In genomic region chr14:31531506-31532148, GRCm38 (mm10) we compare ENCODE assay signal across 9 mouse cellular contexts. TPM values are rescaled to one million over a fixed set of nuclear protein-coding genes. Genes with fewer than 3 reads are reported as not detected.
DNase-seq lines count a peak whose midpoint lies in the region; ATAC-seq and TF ChIP-seq lines count a peak whose summit lies in the region.
"Had no signal": no experiment of that assay in that cellular context is flagged by ENCODE, and none has a peak within 500 bp of the region (broad histone marks: within the 10 kb centered on the region; RNA-seq: fewer than 3 reads in every experiment).

No protein-coding gene starts in this region.

- no peak overlapping the region for H3K9ac ChIP-seq in forebrain, postnatal 0 days
- H3K9ac ChIP-seq in liver, embryonic 16.5 days (ENCODE audit: low read depth, low read length) = no peak overlapping the region
- H3K9ac ChIP-seq: neural tube, embryonic 13.5 days had no signal

- ATAC-seq in forebrain, postnatal 0 days = no peak
- peak; percentile 91 to 95 for ATAC-seq in hematopoietic stem cell, adult 5-6 weeks (replicated peaks in 1 of 2; ENCODE audit: insufficient read depth in 1 of 2, low FRiP score in 2 of 2, low TSS enrichment in 1 of 2, low read depth in 1 of 2, poor library complexity in 2 of 2, severe bottlenecking in 2 of 2)
- no peak for ATAC-seq in liver, embryonic 16.5 days (ENCODE audit: low read depth)

- no peaks in the 10 kb centered on the region for H3K36me3 ChIP-seq in forebrain, embryonic 10.5 days (replicated peaks)
- no peaks in the 10 kb centered on the region for H3K36me3 ChIP-seq in forebrain, postnatal 0 days (ENCODE audit: insufficient read depth)
- no peaks in the 10 kb centered on the region for H3K36me3 ChIP-seq in liver, embryonic 16.5 days (ENCODE audit: control insufficient read depth, insufficient read depth)
- no peaks in the 10 kb centered on the region for H3K36me3 ChIP-seq in splenic B cell, adult 2 months (ENCODE audit: control insufficient read depth, insufficient read depth, low read length, poor library complexity, severe bottlenecking)
- H3K36me3 ChIP-seq: neural tube, embryonic 13.5 days had no signal

- no peak for TF ChIP-seq CTCF in forebrain, postnatal 0 days (IDR thresholded peaks at IDR 0.05; ENCODE audit: low read depth)

- H3K4me3 ChIP-seq in forebrain, embryonic 10.5 days = no peak overlapping the region
- no peak overlapping the region for H3K4me3 ChIP-seq in forebrain, postnatal 0 days (ENCODE audit: low read depth, low read length)
- no peak overlapping the region for H3K4me3 ChIP-seq in liver, embryonic 16.5 days (ENCODE audit: low read depth, low read length)
- H3K4me3 ChIP-seq: neural tube, embryonic 13.5 days had no signal

- H3K27me3 ChIP-seq in forebrain, embryonic 10.5 days (ENCODE audit: poor library complexity, severe bottlenecking) = no peaks in the 10 kb centered on the region
- H3K27me3 ChIP-seq in forebrain, postnatal 0 days (ENCODE audit: insufficient read depth, low read length) = no peaks in the 10 kb centered on the region
- H3K27me3 ChIP-seq in liver, embryonic 16.5 days (ENCODE audit: control insufficient read depth, insufficient read depth, low read depth, low read length) = no peaks in the 10 kb centered on the region
- no peaks in the 10 kb centered on the region for H3K27me3 ChIP-seq in splenic B cell, adult 2 months (ENCODE audit: control insufficient read depth, insufficient read depth, low read length, poor library complexity, severe bottlenecking)
- H3K27me3 ChIP-seq: neural tube, embryonic 13.5 days had no signal

- peak overlapping the region; percentile 49; the same call in 1 of the 2 replicates for H3K27ac ChIP-seq in forebrain, embryonic 10.5 days
- H3K27ac ChIP-seq in forebrain, postnatal 0 days (ENCODE audit: low read depth, low read length) = no peak overlapping the region
- peak overlapping the region; percentile 72 for H3K27ac ChIP-seq in liver, embryonic 16.5 days (ENCODE audit: low read length)
- H3K27ac ChIP-seq: neural tube, embryonic 13.5 days had no signal

- H3K4me2 ChIP-seq in forebrain, postnatal 0 days (ENCODE audit: low read depth) = no peak overlapping the region
- H3K4me2 ChIP-seq in liver, embryonic 16.5 days (ENCODE audit: low read depth, low read length) = no peak overlapping the region
- H3K4me2 ChIP-seq: neural tube, embryonic 13.5 days had no signal

- peaks cover 22% of the 10 kb centered on the region; the same call in 1 of the 2 replicates for H3K4me1 ChIP-seq in forebrain, embryonic 10.5 days
- no peaks in the 10 kb centered on the region for H3K4me1 ChIP-seq in forebrain, postnatal 0 days (ENCODE audit: insufficient read depth)
- peaks cover 12% of the 10 kb centered on the region for H3K4me1 ChIP-seq in liver, embryonic 16.5 days (ENCODE audit: control insufficient read depth, low read depth, low read length)
- H3K4me1 ChIP-seq: neural tube, embryonic 13.5 days had no signal

- no peak for DNase-seq in forebrain, embryonic 10.5 days (ENCODE audit: extremely low spot score, low spot score)
- no peak for DNase-seq in forebrain, postnatal 0 days
- DNase-seq in splenic B cell, adult 2 months (ENCODE audit: low read depth, low spot score) = peak; percentile 77
- DNase-seq in right cerebral cortex, adult 2 months (ENCODE audit: low spot score in 2 of 2) = no peak
- DNase-seq in right cerebral cortex, postnatal 14 days = no peak
- no peak for DNase-seq in right cerebral cortex, postnatal 25 days

- 69% methylated on average over 12 of the region's 12 CpGs for WGBS in forebrain, embryonic 10.5 days
- 72% methylated on average over 12 of the region's 12 CpGs for whole genome bisulfite sequencing in forebrain, postnatal 0 days
- 20% methylated on average over 12 of the region's 12 CpGs for WGBS in liver, embryonic 16.5 days (ENCODE audit: insufficient replicate concordance)

- H3K9me3 ChIP-seq in forebrain, embryonic 10.5 days = no peaks in the 10 kb centered on the region
- no peaks in the 10 kb centered on the region for H3K9me3 ChIP-seq in forebrain, postnatal 0 days (ENCODE audit: low read length)
- no peaks in the 10 kb centered on the region for H3K9me3 ChIP-seq in liver, embryonic 16.5 days (replicated peaks; ENCODE audit: control insufficient read depth, low read length)
- H3K9me3 ChIP-seq: neural tube, embryonic 13.5 days had no signal

RNA-seq across cellular contexts. Expression of gene Mettl6, which starts 36.8 kb away (rescaled TPM):
- polyA plus RNA-seq in forebrain, embryonic 10.5 days (2016; fragmentation: Nextera tagmentation; extraction: Ambion mirVana) = 79.1 and 79.9 TPM in 2 replicates
- total RNA-seq in forebrain, postnatal 0 days (2014; rRNA removed) = 35.7 and 43.4 TPM in 2 replicates
- 33.5 and 40.0 TPM in 2 replicates for polyA plus RNA-seq in forebrain, postnatal 0 days (2015; fragmentation: Nextera tagmentation; extraction: Ambion mirVana)
- total RNA-seq in hematopoietic stem cell, adult 5-6 weeks (2017) = 45.1 and 49.8 TPM in 2 replicates
- polyA plus RNA-seq in liver, embryonic 16.5 days (2015; fragmentation: Nextera tagmentation; extraction: Ambion mirVana) = 23.7 and 25.2 TPM in 2 replicates

RNA-seq across cellular contexts. Expression of gene Eaf1, which starts 37.4 kb away (rescaled TPM):
- 28.4 and 29.1 TPM in 2 replicates for polyA plus RNA-seq in forebrain, embryonic 10.5 days (2016; fragmentation: Nextera tagmentation; extraction: Ambion mirVana)
- 10.1 and 11.8 TPM in 2 replicates for total RNA-seq in forebrain, postnatal 0 days (2014; rRNA removed)
- polyA plus RNA-seq in forebrain, postnatal 0 days (2015; fragmentation: Nextera tagmentation; extraction: Ambion mirVana) = 3.5 and 5.5 TPM in 2 replicates
- total RNA-seq in hematopoietic stem cell, adult 5-6 weeks (2017) = 16.8 and 18.8 TPM in 2 replicates
- 20.8 and 22.5 TPM in 2 replicates for polyA plus RNA-seq in liver, embryonic 16.5 days (2015; fragmentation: Nextera tagmentation; extraction: Ambion mirVana)

RNA-seq across cellular contexts. Expression of gene Colq, which starts 59.5 kb away (rescaled TPM):
- polyA plus RNA-seq in forebrain, embryonic 10.5 days (2016; fragmentation: Nextera tagmentation; extraction: Ambion mirVana) = 0.16 and 0.22 TPM in 2 replicates
- total RNA-seq in forebrain, postnatal 0 days (2014; rRNA removed) = 0.43 TPM in 1 of 2 replicates, not detected in the other
- polyA plus RNA-seq in forebrain, postnatal 0 days (2015; fragmentation: Nextera tagmentation; extraction: Ambion mirVana) = 0.13 TPM in 1 of 2 replicates, not detected in the other
- 0.69 TPM in 1 of 2 replicates, not detected in the other for total RNA-seq in hematopoietic stem cell, adult 5-6 weeks (2017)
- polyA plus RNA-seq in liver, embryonic 16.5 days (2015; fragmentation: Nextera tagmentation; extraction: Ambion mirVana) = 0.29 and 0.48 TPM in 2 replicates

Comparison
In these comparisons a context has a peak if more than half of its experiments do, and no peak if none do; other contexts are left out.
1. ATAC-seq: peak in hematopoietic stem cell, adult 5-6 weeks (2 of 2); none in forebrain, postnatal 0 days (single experiment) and liver, embryonic 16.5 days (single experiment).